Mouse (Mus musculus) hindbrain, embryonic 16.5 days (tissue): ENCODE data around the gene 1700067K01Rik. TPM values are rescaled to one million over a fixed set of nuclear protein-coding genes. Genes with fewer than 3 reads are reported as not detected.
A peak's percentile ranks its signal among the peaks of the same experiment; 100 is the strongest.

Experiments
- ATAC-seq: fragments of 200-750 bp; cut with Nextera tagmentation; 2 replicates; pipeline ENCODE4 v1.8.0; 2017; ENCODE audit warnings: moderate TSS enrichment, moderate library complexity
- H3K27ac ChIP-seq: fragments of 300-500 bp; sonication (generic); 2 replicates; pipeline ENCODE4 v1.5.1; 2014; ENCODE audit warnings: low read depth, mild to moderate bottlenecking, control low read depth, low read length, moderate library complexity
- H3K27me3 ChIP-seq: fragments of 300-500 bp; sonication (generic); replicated peaks from 2 replicates; pipeline ENCODE4 v1.6.1; 2014; ENCODE audit warnings: low read length; ENCODE audit not compliant: control insufficient read depth, insufficient read depth
- H3K36me3 ChIP-seq: fragments of 300-500 bp; sonication (generic); 2 replicates; pipeline ENCODE4 v1.6.1; 2014; ENCODE audit warnings: mild to moderate bottlenecking, low read length, moderate library complexity, mixed read lengths; ENCODE audit not compliant: control insufficient read depth, insufficient read depth
- H3K4me1 ChIP-seq: fragments of 300-500 bp; sonication (generic); 2 replicates; pipeline ENCODE4 v1.6.1; 2014; ENCODE audit warnings: low read depth, low read length; ENCODE audit not compliant: control insufficient read depth, insufficient read depth
- H3K4me2 ChIP-seq: fragments of 300-500 bp; sonication (generic); 2 replicates; pipeline ENCODE4 v1.6.1; 2014; ENCODE audit warnings: mild to moderate bottlenecking, low read length, control low read depth, moderate library complexity
- H3K4me3 ChIP-seq: fragments of 300-500 bp; sonication (generic); 2 replicates; pipeline ENCODE4 v1.5.1; 2014; ENCODE audit warnings: mild to moderate bottlenecking, low read length, control low read depth, moderate library complexity
- H3K9ac ChIP-seq: fragments of 300-500 bp; sonication (generic); 2 replicates; pipeline ENCODE4 v1.6.1; 2014; ENCODE audit warnings: low read depth, mild to moderate bottlenecking, control low read depth, low read length, moderate library complexity
- H3K9me3 ChIP-seq: fragments of 300-500 bp; sonication (generic); 2 replicates; pipeline ENCODE4 v1.6.1; 2014; ENCODE audit warnings: mild to moderate bottlenecking, low read length, moderate library complexity; ENCODE audit not compliant: control insufficient read depth
- WGBS: fragments of 180-500 bp; shearing (Covaris S2); extraction: QIAGEN DNeasy Blood & Tissue Kit; methylation state at CpG from one replicate; pipeline ENCODE4 v1.1.7; 2014; 5-methylcytosine and 5-hydroxymethylcytosine counted together
- polyA plus RNA-seq: library from polyadenylated mRNA; unstranded; fragments of >200 nt; fragmentation: Nextera tagmentation; extraction: Ambion mirVana; gene quantifications from 2 replicates; pipeline ENCODE4 v1.2.1, GENCODE M21; 2015

Gene 1700067K01Rik
- polyA plus RNA-seq, 1 experiment from 2014 or later = 0.90 TPM

GRCm38 (mm10) chr8:83971661-83972060 is 29.6 kb upstream of the 1700067K01Rik start:
- H3K27ac ChIP-seq = no peak overlapping the region; the same call in 1 of the 2 replicates
- H3K36me3 ChIP-seq = no peaks in the 10 kb centered on the region
- 76% methylated on average over 6 of the region's 6 CpGs for WGBS
- peaks cover 17% of the 10 kb centered on the region for H3K4me1 ChIP-seq
- H3K9me3 ChIP-seq = no peaks in the 10 kb centered on the region
- peak overlapping the region; percentile 93 for H3K4me3 ChIP-seq
- no peak for ATAC-seq
- no peaks in the 10 kb centered on the region for H3K27me3 ChIP-seq
- H3K4me2 ChIP-seq = peak overlapping the region; percentile 76
- H3K9ac ChIP-seq = peak overlapping the region; percentile 88

GRCm38 (mm10) chr8:83972150-83973120 is 28.9 kb upstream of the 1700067K01Rik start, which contains the start of gene Prkaca:
Prkaca (plus strand) TSS chr8:83972993.
- peak within 1 kb of the TSS; percentile 92 for H3K9ac ChIP-seq
- WGBS = under 1% methylated on average over 57 of the region's 94 CpGs
- peak within 1 kb of the TSS; percentile 88 for H3K27ac ChIP-seq
- H3K27me3 ChIP-seq = no peaks in the 10 kb centered on the region
- ATAC-seq = peak; percentile 100
- H3K4me3 ChIP-seq = peak within 1 kb of the TSS; percentile 93
- H3K9me3 ChIP-seq = no peaks in the 10 kb centered on the region
- no peaks in the 10 kb centered on the region for H3K36me3 ChIP-seq
- peak within 1 kb of the TSS; percentile 91 for H3K4me2 ChIP-seq
- H3K4me1 ChIP-seq = peaks cover 25% of the 10 kb centered on the region

GRCm38 (mm10) chr8:83973161-83974031 is 27.9 kb upstream of the 1700067K01Rik start:
- peak; percentile 27 for ATAC-seq
- WGBS = 3% methylated on average over 27 of the region's 37 CpGs
- H3K36me3 ChIP-seq = no peaks in the 10 kb centered on the region
- H3K9ac ChIP-seq = peak overlapping the region; percentile 92
- peak overlapping the region; percentile 86 for H3K27ac ChIP-seq
- H3K9me3 ChIP-seq = no peaks in the 10 kb centered on the region
- peak overlapping the region; percentile 93 for H3K4me3 ChIP-seq
- H3K4me2 ChIP-seq = peak overlapping the region; percentile 91
- H3K4me1 ChIP-seq = peaks cover 33% of the 10 kb centered on the region
- H3K27me3 ChIP-seq = no peaks in the 10 kb centered on the region

GRCm38 (mm10) chr8:83974521-83974920 is 26.8 kb upstream of the 1700067K01Rik start:
- no peak for ATAC-seq
- 84% methylated on average over 4 of the region's 4 CpGs for WGBS
- peaks cover 33% of the 10 kb centered on the region for H3K4me1 ChIP-seq
- H3K9me3 ChIP-seq = no peaks in the 10 kb centered on the region
- H3K27ac ChIP-seq = no peak overlapping the region
- no peaks in the 10 kb centered on the region for H3K27me3 ChIP-seq
- H3K4me3 ChIP-seq = no peak overlapping the region
- H3K9ac ChIP-seq = peak overlapping the region; percentile 30; the same call in 1 of the 2 replicates
- peak overlapping the region; percentile 91 for H3K4me2 ChIP-seq
- H3K36me3 ChIP-seq = no peaks in the 10 kb centered on the region

- Histone ChIP-seq H3K36me3 (peaks cover 5% of the 10 kb centered on the region), H3K4me1 (peaks cover 33% of the 10 kb centered on the region), H3K27ac (no peak overlapping the region), H3K27me3 (no peaks in the 10 kb centered on the region), H3K9me3 (no peaks in the 10 kb centered on the region), H3K4me2 (no peak overlapping the region), H3K9ac (no peak overlapping the region), H3K4me3 (no peak overlapping the region)
- no peak for ATAC-seq
- 83% methylated on average over 4 of the region's 4 CpGs for WGBS
Measured at GRCm38 (mm10) chr8:83976101-83976630, 25.1 kb upstream of the 1700067K01Rik start.

- ATAC-seq = no peak
- Histone ChIP-seq H3K9ac (no peak overlapping the region), H3K9me3 (no peaks in the 10 kb centered on the region), H3K4me2 (no peak overlapping the region), H3K4me1 (peaks cover 30% of the 10 kb centered on the region), H3K36me3 (peaks cover 11% of the 10 kb centered on the region), H3K4me3 (no peak overlapping the region), H3K27ac (no peak overlapping the region), H3K27me3 (no peaks in the 10 kb centered on the region)
- 83% methylated on average over 5 of the region's 5 CpGs for WGBS
Measured at GRCm38 (mm10) chr8:83976779-83977350, 24.4 kb upstream of the 1700067K01Rik start.

GRCm38 (mm10) chr8:83977646-83978045 is 23.7 kb upstream of the 1700067K01Rik start:
- Histone ChIP-seq H3K4me1 (peaks cover 28% of the 10 kb centered on the region), H3K27ac (no peak overlapping the region)

GRCm38 (mm10) chr8:83978200-83978599 is 23.1 kb upstream of the 1700067K01Rik start:
- 72% methylated on average over 9 of the region's 9 CpGs for WGBS
- Histone ChIP-seq H3K4me1 (peaks cover 28% of the 10 kb centered on the region), H3K27ac (no peak overlapping the region), H3K9me3 (no peaks in the 10 kb centered on the region), H3K4me2 (no peak overlapping the region), H3K27me3 (no peaks in the 10 kb centered on the region), H3K36me3 (peaks cover 17% of the 10 kb centered on the region), H3K4me3 (no peak overlapping the region), H3K9ac (no peak overlapping the region)
- no peak for ATAC-seq

More at GRCm38 (mm10) chr8:83977646-83978045, 23.7 kb upstream of the 1700067K01Rik start:
- 60% methylated on average over 6 of the region's 6 CpGs for WGBS
- no peak overlapping the region for H3K4me3 ChIP-seq
- H3K27me3 ChIP-seq = no peaks in the 10 kb centered on the region
- no peaks in the 10 kb centered on the region for H3K9me3 ChIP-seq
- no peak for ATAC-seq
- H3K36me3 ChIP-seq = peaks cover 15% of the 10 kb centered on the region
- no peak overlapping the region for H3K9ac ChIP-seq
- H3K4me2 ChIP-seq = peak overlapping the region; percentile 14; the same call in 1 of the 2 replicates
